Mouse (Mus musculus): Measurements from ENCODE around the gene Trpc7. TPM values are rescaled to one million over a fixed set of nuclear protein-coding genes. Genes with fewer than 3 reads are reported as not detected.

The Trpc7 gene
- polyA plus RNA-seq, 1 experiment from 2014 or later, result 0.31 TPM

- Histone ChIP-seq H3K4me1 (ENCODE audit: control insufficient read depth, insufficient read depth, low read length) (peaks cover 7% of the 10 kb centered on the region), H3K9ac (ENCODE audit: low read depth, low read length) (no peak overlapping the region), H3K4me3 (ENCODE audit: low read depth, low read length) (peak overlapping the region; percentile 9; the same call in 1 of the 2 replicates), H3K27ac (replicated peaks; ENCODE audit: low read depth, low read length) (no peak overlapping the region), H3K9me3 (ENCODE audit: control insufficient read depth, low read length) (no peaks in the 10 kb centered on the region), H3K27me3 (replicated peaks; ENCODE audit: control insufficient read depth, insufficient read depth, low read length) (no peaks in the 10 kb centered on the region), H3K36me3 (ENCODE audit: control insufficient read depth, insufficient read depth, low read length) (no peaks in the 10 kb centered on the region), H3K4me2 (ENCODE audit: low read depth, low read length) (peak overlapping the region; percentile 48)
- 31% methylated on average over 25 of the region's 25 CpGs for WGBS
- no peak for DNase-seq (ENCODE audit: low spot score)
- peak; percentile 41; the same call in 1 of the 2 replicates for ATAC-seq (ENCODE audit: low read depth)
Measured at GRCm38 (mm10) chr13:56765284-56766032, 130.3 kb downstream of the Trpc7 start.

GRCm38 (mm10) chr13:56762446-56763229, 133.2 kb downstream of the Trpc7 start:
- Histone ChIP-seq H3K4me3 (ENCODE audit: low read depth, low read length) (no peak overlapping the region), H3K27ac (replicated peaks; ENCODE audit: low read depth, low read length) (no peak overlapping the region), H3K27me3 (replicated peaks; ENCODE audit: control insufficient read depth, insufficient read depth, low read length) (no peaks in the 10 kb centered on the region), H3K4me2 (ENCODE audit: low read depth, low read length) (no peak overlapping the region), H3K4me1 (ENCODE audit: control insufficient read depth, insufficient read depth, low read length) (peaks cover 7% of the 10 kb centered on the region), H3K36me3 (ENCODE audit: control insufficient read depth, insufficient read depth, low read length) (no peaks in the 10 kb centered on the region), H3K9me3 (ENCODE audit: control insufficient read depth, low read length) (no peaks in the 10 kb centered on the region), H3K9ac (ENCODE audit: low read depth, low read length) (no peak overlapping the region)
- DNase-seq (ENCODE audit: low spot score) (no peak), ATAC-seq (ENCODE audit: low read depth) (no peak)
- WGBS, result 28% methylated on average over 13 of the region's 13 CpGs

GRCm38 (mm10) chr13:56758492-56758891, 137.3 kb downstream of the Trpc7 start:
- 29% methylated on average over 6 of the region's 6 CpGs for WGBS
- Histone ChIP-seq H3K4me1 (ENCODE audit: control insufficient read depth, insufficient read depth, low read length) (peaks cover 6% of the 10 kb centered on the region), H3K9ac (ENCODE audit: low read depth, low read length) (no peak overlapping the region), H3K4me3 (ENCODE audit: low read depth, low read length) (no peak overlapping the region), H3K9me3 (ENCODE audit: control insufficient read depth, low read length) (no peaks in the 10 kb centered on the region), H3K4me2 (ENCODE audit: low read depth, low read length) (no peak overlapping the region), H3K27ac (replicated peaks; ENCODE audit: low read depth, low read length) (no peak overlapping the region), H3K27me3 (replicated peaks; ENCODE audit: control insufficient read depth, insufficient read depth, low read length) (peaks cover 20% of the 10 kb centered on the region), H3K36me3 (ENCODE audit: control insufficient read depth, insufficient read depth, low read length) (no peaks in the 10 kb centered on the region)
- peak; percentile 72 for DNase-seq (ENCODE audit: low spot score)
- no peak for ATAC-seq (ENCODE audit: low read depth)

GRCm38 (mm10) chr13:56757201-56757600, 138.6 kb downstream of the Trpc7 start:
- peaks cover 15% of the 10 kb centered on the region for H3K4me1 ChIP-seq (ENCODE audit: control insufficient read depth, insufficient read depth, low read length)
- H3K4me2 ChIP-seq (ENCODE audit: low read depth, low read length), result no peak overlapping the region
- H3K9ac ChIP-seq (ENCODE audit: low read depth, low read length), result no peak overlapping the region
- H3K9me3 ChIP-seq (ENCODE audit: control insufficient read depth, low read length), result no peaks in the 10 kb centered on the region
- H3K27ac ChIP-seq (replicated peaks; ENCODE audit: low read depth, low read length), result no peak overlapping the region
- ATAC-seq (ENCODE audit: low read depth), result no peak
- no peak for DNase-seq (ENCODE audit: low spot score)
- whole genome bisulfite sequencing, result 47% methylated on average over 11 of the region's 12 CpGs
- H3K4me3 ChIP-seq (ENCODE audit: low read depth, low read length), result no peak overlapping the region
- H3K27me3 ChIP-seq (replicated peaks; ENCODE audit: control insufficient read depth, insufficient read depth, low read length), result peaks cover 33% of the 10 kb centered on the region
- no peaks in the 10 kb centered on the region for H3K36me3 ChIP-seq (ENCODE audit: control insufficient read depth, insufficient read depth, low read length)

- H3K27ac ChIP-seq (replicated peaks; ENCODE audit: low read depth, low read length), result no peak overlapping the region
- ATAC-seq (ENCODE audit: low read depth), result no peak
- H3K4me1 ChIP-seq (ENCODE audit: control insufficient read depth, insufficient read depth, low read length), result peaks cover 18% of the 10 kb centered on the region
- no peaks in the 10 kb centered on the region for H3K36me3 ChIP-seq (ENCODE audit: control insufficient read depth, insufficient read depth, low read length)
- 76% methylated on average over 6 of the region's 6 CpGs for WGBS
- no peaks in the 10 kb centered on the region for H3K9me3 ChIP-seq (ENCODE audit: control insufficient read depth, low read length)
- no peak overlapping the region for H3K9ac ChIP-seq (ENCODE audit: low read depth, low read length)
- peaks cover 46% of the 10 kb centered on the region for H3K27me3 ChIP-seq (replicated peaks; ENCODE audit: control insufficient read depth, insufficient read depth, low read length)
- H3K4me2 ChIP-seq (ENCODE audit: low read depth, low read length), result no peak overlapping the region
- DNase-seq (ENCODE audit: low spot score), result no peak
- no peak overlapping the region for H3K4me3 ChIP-seq (ENCODE audit: low read depth, low read length)
Measured at GRCm38 (mm10) chr13:56755871-56756270, 139.9 kb downstream of the Trpc7 start.

GRCm38 (mm10) chr13:56753192-56753951, 142.4 kb downstream of the Trpc7 start, which contains the start of gene Gm45623:
Gene Gm45623, minus strand, starts transcription at chr13:56753827.
- WGBS, result 1% methylated on average over 29 of the region's 71 CpGs
- peaks cover 18% of the 10 kb centered on the region for H3K4me1 ChIP-seq (ENCODE audit: control insufficient read depth, insufficient read depth, low read length)
- H3K9ac ChIP-seq (ENCODE audit: low read depth, low read length), result peak within 1 kb of the TSS; percentile 65
- peak within 1 kb of the TSS; percentile 52 for H3K4me3 ChIP-seq (ENCODE audit: low read depth, low read length)
- peaks cover 49% of the 10 kb centered on the region for H3K27me3 ChIP-seq (replicated peaks; ENCODE audit: control insufficient read depth, insufficient read depth, low read length)
- H3K27ac ChIP-seq (replicated peaks; ENCODE audit: low read depth, low read length), result no peak within 1 kb of the TSS
- ATAC-seq (ENCODE audit: low read depth) (peak; percentile 30; the same call in 1 of the 2 replicates), DNase-seq (ENCODE audit: low spot score) (no peak)
- no peaks in the 10 kb centered on the region for H3K9me3 ChIP-seq (ENCODE audit: control insufficient read depth, low read length)
- H3K36me3 ChIP-seq (ENCODE audit: control insufficient read depth, insufficient read depth, low read length), result no peaks in the 10 kb centered on the region
- H3K4me2 ChIP-seq (ENCODE audit: low read depth, low read length), result peak within 1 kb of the TSS; percentile 98

GRCm38 (mm10) chr13:56752474-56753191, 143.2 kb downstream of the Trpc7 start:
- peak; percentile 66 for DNase-seq (ENCODE audit: low spot score)
- Histone ChIP-seq H3K4me3 (ENCODE audit: low read depth, low read length) (peak overlapping the region; percentile 52), H3K27ac (replicated peaks; ENCODE audit: low read depth, low read length) (no peak overlapping the region), H3K27me3 (replicated peaks; ENCODE audit: control insufficient read depth, insufficient read depth, low read length) (peaks cover 49% of the 10 kb centered on the region), H3K4me2 (ENCODE audit: low read depth, low read length) (peak overlapping the region; percentile 98), H3K36me3 (ENCODE audit: control insufficient read depth, insufficient read depth, low read length) (no peaks in the 10 kb centered on the region), H3K9ac (ENCODE audit: low read depth, low read length) (peak overlapping the region; percentile 65), H3K4me1 (ENCODE audit: control insufficient read depth, insufficient read depth, low read length) (peaks cover 18% of the 10 kb centered on the region), H3K9me3 (ENCODE audit: control insufficient read depth, low read length) (no peaks in the 10 kb centered on the region)
- WGBS, result 0% methylated on average over 33 of the region's 41 CpGs
- no peak for ATAC-seq (ENCODE audit: low read depth)

GRCm38 (mm10) chr13:56751774-56752173, 144.0 kb downstream of the Trpc7 start:
- Histone ChIP-seq H3K9me3 (ENCODE audit: control insufficient read depth, low read length) (no peaks in the 10 kb centered on the region), H3K4me3 (ENCODE audit: low read depth, low read length) (no peak overlapping the region), H3K36me3 (ENCODE audit: control insufficient read depth, insufficient read depth, low read length) (no peaks in the 10 kb centered on the region), H3K27ac (replicated peaks; ENCODE audit: low read depth, low read length) (no peak overlapping the region), H3K9ac (ENCODE audit: low read depth, low read length) (no peak overlapping the region), H3K4me1 (ENCODE audit: control insufficient read depth, insufficient read depth, low read length) (peaks cover 18% of the 10 kb centered on the region), H3K4me2 (ENCODE audit: low read depth, low read length) (no peak overlapping the region), H3K27me3 (replicated peaks; ENCODE audit: control insufficient read depth, insufficient read depth, low read length) (peaks cover 45% of the 10 kb centered on the region)
- ATAC-seq (ENCODE audit: low read depth) (no peak), DNase-seq (ENCODE audit: low spot score) (no peak)
- WGBS, result 24% methylated on average over 5 of the region's 5 CpGs
